Mouse (Mus musculus): ENCODE results near the gene Phldb1.

DNA sequence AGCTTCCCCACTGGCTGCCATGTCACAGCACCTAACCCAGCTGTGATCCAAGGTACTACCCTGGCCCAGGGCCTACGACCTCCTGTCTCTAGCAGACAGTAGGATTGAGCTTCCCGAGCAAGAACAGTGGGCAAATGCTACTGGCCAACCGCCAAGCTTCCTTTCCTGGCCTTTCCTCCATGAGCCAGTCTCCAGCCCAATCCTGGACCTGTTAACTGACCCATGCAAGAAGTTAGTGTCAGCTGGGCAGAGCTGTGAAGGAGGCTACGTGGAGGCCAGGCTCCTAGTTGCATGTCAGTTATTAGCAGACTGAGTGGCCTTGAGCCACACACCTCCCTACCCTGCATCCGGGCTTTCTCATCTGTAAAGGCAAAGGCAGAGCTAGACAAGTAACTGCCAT lies 35.3 kb downstream of the Phldb1 start:
- TF ChIP-seq CTCF (IDR thresholded peaks at IDR 0.05; ENCODE audit: extremely low read depth, insufficient read depth, insufficient read length, insufficient replicate concordance) (no peak), POLR2A (IDR thresholded peaks at IDR 0.05; ENCODE audit: low read depth, low read length) (no peak)
